Mouse (Mus musculus): ENCODE data around the gene Syt1.

Gene Syt1

DNA sequence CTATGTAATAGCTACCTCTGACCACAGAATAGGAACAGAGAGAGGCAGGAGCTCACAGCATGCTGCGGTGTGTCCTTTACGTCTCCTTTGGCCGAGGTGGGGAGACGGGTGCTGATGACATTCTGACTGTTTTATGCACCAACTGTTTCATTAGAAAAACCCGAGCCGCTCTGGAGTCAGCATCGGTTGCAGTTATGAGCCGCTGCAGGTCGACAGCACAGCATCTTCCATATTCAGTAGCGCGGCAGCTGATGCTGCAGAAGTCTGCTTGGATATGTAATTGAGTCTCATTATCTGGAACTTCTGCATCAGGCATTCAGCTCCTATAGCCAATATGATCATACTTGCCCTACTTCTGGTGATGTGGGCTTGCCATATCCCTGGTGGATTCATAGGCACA, 485.3 kb downstream of the Syt1 start:
- DNase-seq (ENCODE audit: low read depth in 1 of 2, low spot score in 2 of 2), result no peak

DNA sequence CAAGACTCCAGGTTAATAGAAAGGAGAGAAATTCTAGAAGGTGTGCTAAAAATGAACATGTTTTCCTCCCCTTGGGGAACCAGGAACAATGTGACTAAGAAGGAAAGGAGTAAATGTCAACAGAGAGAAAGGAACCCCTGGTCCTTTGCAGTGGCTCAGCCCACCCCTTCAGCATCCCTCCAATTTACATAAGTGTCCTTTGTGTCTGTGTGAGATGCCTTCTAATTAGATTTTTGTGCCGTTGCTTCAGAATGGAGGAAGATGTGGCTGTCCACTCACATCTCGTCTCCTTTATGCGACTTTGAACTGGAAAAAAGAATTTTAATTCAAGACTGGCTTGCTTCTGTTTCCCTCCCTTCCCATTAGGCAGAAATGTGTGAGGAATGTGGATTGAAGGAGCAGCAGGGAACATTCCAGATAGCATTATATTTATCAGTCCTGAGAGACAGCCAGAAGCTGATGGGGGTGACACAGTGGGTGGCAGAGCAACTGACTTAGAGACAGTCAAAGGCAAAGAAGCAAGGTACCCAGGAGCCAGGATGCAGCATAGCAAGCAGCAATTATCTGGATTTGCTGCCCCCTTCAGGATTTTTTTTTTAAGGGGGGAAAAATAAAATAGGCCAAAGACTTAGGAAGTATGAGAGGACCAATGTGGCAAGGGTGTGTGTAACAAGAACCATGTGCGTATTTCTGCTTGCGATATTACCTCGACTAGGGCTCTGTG, 486.3 kb downstream of the Syt1 start:
- no peak for DNase-seq (ENCODE audit: low read depth in 1 of 2, low spot score in 2 of 2)

DNA sequence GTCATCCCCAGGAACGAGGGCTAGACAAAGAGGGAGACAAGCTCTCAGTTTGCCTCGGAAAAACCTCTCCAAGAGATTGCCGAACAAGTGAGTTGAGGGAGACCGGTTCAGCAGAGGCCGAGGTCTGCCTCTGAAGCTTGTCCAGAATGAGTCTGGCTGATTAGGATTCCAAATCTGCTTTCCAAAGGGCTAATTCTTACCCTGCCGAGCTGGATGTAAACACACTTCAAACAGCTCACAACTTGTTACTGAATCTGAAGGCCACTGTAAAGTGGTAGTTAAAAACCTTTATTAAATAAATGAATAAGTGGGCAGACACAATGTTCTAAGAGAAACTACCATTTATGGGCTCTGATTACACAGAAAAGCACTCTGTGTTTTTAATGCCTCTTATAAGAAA, 491.6 kb downstream of the Syt1 start:
- DNase-seq (ENCODE audit: low read depth in 1 of 2, low spot score in 2 of 2), result no peak

DNA sequence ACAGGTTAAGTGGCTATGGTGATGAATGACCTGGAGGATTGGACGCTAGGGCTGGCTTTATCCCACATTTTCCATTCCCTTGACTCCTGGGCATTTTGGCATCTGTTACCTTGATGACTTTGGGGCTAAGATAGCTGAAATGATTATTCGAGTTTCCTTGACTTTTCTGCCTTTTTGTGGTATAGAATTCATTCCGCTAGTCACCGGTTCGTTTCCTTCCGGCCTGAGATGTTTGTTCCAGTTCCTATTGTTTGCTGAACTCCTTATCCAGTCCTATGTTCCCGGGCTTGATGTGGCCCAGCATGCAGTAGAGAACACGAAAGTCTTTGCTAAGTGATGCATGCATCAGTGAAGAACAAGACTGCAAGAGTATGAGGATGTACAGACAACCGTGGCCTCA, 493.7 kb downstream of the Syt1 start:
- no peak for DNase-seq (ENCODE audit: low read depth in 1 of 2, low spot score in 2 of 2)

DNA sequence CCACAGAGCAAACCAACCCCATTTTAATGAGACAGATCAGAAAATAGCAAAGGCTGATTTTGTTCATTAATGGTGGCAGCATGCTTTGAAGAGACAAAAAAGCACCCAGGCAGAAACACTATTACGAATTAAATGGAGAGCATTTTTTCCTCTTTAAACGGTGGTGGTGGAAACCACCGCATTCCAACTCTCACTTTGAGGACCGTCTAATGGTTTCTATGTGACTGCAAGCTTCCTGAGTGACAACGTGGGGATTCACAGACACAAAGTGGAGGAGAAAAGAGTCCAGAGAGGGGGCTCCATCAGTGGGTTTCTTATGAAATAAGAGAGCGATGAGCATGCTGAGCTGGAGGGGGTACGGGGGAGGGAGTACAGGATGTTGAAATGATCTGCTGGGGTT, 496.1 kb downstream of the Syt1 start:
- DNase-seq (ENCODE audit: low read depth in 1 of 2, low spot score in 2 of 2), result no peak

DNA sequence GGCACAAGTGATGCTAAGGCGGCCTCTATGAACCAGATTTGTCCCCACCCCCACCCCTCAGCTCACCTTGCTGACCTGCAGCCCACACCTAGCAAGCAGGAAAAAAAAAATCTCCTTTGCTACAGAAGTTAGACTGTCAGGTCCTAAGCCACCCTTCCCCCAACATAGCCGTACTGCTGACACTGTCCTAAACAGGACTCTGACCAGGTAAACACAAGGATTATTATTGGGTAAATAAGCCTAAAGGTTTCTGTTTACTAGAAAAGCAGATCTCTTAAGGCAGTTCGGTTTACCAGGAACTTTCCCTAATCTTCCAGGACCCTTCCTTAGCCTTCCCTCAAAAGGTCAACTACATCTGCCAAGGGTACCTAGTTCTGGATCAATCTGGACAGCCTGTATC, 501.2 kb downstream of the Syt1 start:
- DNase-seq (ENCODE audit: low read depth in 1 of 2, low spot score in 2 of 2), result no peak

DNA sequence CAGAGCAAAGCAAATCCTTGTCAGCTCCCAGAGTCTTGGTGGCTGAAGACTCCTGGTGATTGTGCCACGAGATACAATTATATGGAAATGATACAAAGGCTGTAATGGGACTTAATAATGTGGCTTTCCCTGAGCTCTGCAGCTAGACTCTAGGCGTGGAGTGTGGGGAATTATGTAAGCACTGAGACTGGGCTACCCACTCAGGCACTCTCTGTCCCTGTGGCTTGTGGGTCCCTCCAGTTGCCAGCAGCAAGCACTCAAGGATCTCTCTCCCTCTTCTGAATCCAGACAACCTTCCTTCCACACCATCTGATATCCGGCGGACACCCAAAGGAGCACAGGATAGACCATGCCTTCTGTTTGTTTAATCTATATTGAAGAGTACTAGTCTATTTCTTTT, 503.9 kb downstream of the Syt1 start:
- no peak for DNase-seq (ENCODE audit: low read depth in 1 of 2, low spot score in 2 of 2)

DNA sequence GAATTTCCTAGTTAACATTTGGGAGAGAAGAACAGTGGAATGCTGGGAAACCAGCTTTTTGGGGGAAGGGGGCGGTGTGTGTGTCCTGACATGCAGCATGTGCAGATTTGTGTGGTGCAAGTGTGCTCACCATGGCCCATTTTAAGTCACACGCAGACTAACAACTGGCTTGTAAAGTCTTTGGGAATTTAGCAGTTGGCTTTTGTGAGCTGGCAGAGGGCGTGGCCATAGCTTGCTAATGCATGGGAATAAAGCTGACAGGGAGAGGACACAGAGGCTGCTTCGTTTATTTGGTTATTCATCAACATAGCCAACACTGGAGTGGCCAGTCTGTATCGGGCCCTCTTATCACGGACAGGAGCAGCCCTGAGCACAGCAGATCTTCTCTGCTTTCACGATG, 505.9 kb downstream of the Syt1 start:
- no peak for DNase-seq (ENCODE audit: low read depth in 1 of 2, low spot score in 2 of 2)

DNA sequence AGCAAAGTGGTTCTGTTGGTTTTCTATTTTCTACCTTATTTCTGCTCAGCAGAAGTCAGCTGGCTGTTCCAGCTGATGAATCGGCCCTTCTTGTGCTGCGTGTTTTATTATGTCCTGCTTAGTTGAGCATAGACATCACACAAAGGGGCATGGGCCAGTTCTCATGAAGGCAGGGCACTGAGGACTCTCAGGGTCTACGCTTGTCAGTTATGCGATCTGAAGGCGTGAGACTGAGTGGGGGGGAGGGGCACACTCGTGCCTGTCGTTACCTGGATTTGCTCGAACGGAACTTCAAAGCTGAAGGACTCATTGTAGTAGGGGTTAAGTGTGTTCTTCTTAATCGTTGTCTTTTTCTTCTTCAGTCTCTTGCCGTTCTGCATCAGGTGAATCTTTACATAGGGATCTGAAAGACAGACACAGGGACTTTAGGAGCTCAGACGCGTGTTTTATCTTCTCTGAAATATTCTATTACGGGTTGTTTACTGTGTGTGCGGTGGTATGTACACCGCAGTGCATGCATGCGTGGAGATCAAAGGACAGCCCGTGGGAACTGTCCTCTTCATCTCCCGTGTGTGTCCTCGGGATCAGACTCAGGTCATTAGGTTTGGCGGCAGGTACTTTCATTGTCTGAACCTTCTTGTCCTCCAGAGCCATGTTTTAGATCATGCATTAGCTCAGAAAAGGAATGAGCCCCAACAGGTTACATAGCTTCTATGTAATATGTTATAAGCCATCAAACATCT, 506.5 kb downstream of the Syt1 start:
- DNase-seq (ENCODE audit: low read depth in 1 of 2, low spot score in 2 of 2), result no peak

DNA sequence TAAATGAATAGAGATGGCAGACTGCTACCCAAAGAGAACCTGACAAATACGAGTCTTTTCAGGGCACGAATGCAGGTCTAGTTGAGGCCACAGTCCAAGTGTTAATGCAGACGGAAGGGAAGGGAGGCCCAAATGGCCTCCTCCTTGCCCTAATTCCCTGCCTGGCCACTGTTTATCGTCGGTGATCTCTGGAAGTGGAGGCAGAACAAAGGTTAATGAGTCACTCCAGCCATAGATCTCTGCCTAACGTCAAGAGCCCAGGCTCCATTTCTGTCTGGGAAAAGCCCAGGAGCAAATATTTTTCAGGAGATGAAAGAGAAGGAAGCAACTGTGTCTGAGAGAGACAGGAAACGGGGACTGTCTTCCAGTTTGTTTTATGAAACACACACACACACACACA, 520.6 kb downstream of the Syt1 start:
- DNase-seq (ENCODE audit: low read depth in 1 of 2, low spot score in 2 of 2), result no peak

DNA sequence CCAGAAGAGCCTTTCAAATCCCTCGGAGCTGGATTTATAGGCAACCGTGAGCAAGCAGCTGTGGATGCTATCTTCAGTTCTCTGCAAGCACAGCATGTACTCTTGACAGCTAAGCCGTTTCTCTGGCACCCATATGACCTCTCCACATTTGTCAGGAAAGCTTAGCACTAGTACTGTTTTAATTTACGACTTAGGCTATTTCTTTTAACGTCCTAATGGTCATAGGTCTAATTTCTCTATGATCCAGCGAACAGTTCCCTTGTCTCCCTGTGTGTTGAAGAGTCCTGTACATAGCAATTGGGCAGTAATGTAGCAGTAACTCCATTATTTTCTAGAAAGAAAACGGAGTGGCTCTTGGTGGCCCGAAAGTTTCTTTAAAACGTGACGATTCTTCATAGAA, 526.8 kb downstream of the Syt1 start:
- no peak for DNase-seq (ENCODE audit: low read depth in 1 of 2, low spot score in 2 of 2)

DNA sequence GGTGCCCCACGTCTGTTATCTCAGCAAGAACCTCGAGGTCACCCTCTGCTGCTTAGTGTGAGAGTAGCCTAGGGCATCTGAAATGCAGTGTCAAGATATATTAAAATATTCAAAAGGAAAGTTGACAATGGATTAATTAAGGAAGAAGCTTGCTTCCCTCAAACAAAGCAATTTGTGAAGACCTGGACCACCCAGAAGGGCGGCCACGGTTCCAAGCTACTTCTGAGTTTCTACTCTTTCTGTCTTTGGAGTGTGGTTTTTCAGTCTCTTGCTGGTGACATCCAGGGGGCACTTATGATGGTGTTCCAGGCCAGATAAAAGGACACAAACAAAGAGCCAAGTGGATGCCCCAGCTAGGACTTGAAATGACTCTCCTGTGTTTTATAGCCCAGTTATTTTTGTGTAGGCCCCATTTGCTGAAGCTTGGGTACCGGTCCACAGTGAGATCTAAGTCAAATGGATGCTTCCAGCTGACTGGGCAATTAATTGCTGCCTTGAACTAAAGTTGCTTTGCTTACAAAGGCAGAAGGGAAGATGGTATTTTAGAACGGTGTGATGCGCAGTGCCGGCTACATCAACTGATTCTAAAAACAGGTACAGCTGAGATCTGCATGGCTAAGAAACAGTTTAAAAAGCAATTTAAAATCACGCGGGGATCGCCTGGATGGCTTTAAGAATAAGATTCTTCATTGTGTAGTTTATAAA, 530.5 kb downstream of the Syt1 start:
- DNase-seq (ENCODE audit: low read depth in 1 of 2, low spot score in 2 of 2), result no peak

DNA sequence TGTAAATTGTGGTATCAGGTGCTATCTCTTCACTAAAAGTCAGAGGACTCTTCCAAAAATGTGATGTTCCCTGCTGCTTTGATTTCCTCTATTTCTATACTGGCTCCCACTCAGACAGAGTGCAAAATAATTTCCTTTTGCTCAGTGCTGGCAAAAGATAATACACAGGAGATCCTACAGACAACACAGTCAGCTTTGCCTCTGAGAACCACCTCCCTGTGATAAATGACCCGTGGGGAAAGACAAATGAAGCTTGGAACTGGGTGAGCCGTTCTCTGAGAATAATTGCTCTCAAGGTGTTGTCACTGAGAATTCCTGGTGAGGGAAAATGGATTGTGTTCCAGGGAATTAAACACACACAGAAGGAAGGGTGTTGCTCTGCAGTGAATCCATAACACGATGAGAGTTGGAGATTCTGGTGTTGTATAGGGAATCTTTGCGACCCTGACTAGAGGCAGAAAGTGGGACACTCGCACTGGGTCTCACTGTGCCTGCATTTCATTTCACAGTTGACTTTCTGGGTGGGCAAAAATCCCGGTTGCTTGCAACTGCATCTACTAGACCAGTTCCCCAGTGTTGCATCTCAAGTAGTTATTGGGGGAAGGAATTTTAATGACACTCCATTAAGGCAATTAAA, 540.3 kb downstream of the Syt1 start:
- no peak for DNase-seq (ENCODE audit: low read depth in 1 of 2, low spot score in 2 of 2)

DNA sequence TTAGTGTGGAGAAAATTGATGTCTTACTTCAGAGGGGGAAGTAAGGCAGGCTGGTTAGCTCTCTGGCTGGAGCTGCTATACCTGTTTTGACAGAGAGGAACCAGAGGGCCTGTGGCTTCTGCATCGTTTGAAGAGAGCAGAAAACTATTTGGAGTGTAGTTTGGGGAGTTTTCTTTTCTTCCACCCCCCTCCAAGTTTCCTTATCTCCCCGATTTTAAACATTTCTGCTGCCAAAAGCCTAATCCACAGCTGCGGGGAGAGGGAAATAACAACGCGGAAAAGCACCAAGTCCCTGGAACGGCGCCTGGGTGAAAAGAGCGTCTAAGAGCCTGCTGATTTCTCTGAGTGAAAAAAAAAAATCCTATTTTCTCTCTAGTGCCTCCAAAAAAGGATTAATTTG, 544.2 kb downstream of the Syt1 start:
- DNase-seq (ENCODE audit: low read depth in 1 of 2, low spot score in 2 of 2), result no peak

DNA sequence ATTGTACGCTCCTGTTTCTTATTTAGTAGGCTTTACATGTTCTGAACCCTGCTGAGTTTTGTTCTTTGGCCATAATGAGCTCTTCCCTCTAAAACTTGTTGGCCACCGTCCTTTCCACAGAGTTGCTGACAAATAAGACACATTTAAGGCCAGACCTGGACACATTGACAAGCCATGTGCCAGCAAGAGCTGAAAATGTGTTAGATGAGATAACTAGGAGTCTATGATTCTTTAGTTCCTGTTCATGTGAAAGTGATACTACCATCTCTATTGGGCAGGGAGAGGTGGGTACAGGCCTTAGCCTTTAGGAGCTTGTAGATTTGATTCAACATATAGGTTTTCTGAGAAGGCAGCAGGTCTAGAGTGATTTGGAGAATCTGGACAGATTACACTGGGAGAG, 548.9 kb downstream of the Syt1 start:
- no peak for DNase-seq (ENCODE audit: low read depth in 1 of 2, low spot score in 2 of 2)

DNA sequence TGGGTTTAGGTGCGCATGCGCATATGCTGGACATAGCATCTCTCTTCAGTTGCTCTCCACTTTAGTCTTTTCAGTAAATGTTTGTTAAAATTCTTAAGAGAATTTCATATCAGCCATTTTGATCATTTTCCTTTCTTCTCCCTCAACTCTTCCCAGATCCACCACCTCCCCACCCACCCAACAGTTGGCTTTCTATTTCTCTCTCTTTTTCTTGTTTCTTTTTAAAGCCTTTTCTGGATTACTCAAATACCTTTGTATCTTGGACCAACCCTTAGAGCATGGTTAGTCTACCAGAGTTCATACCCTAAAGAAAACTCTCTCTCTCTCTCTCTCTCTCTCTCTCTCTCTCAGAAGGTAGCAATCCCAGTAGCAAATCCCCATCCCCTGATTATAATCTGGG, 553.7 kb downstream of the Syt1 start:
- DNase-seq (ENCODE audit: low read depth in 1 of 2, low spot score in 2 of 2), result no peak

DNA sequence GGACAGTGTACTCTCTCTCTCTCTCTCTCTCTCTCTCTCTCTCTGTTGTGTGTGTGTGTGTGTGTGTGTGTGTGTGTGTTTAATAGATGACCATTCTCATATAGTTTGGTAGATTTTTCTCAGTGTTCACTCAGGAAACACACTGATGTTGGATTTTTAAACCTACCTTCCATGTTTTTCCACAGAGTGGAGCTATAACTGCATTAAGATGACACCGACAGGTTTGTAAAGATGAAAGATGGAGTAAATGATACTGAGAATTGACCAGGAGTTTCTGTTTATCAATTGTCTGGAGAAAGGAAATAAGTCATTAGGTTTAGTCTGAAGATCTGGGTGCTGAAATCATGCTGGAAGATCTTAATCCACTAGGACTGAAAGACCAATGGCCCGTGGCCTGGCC, 554.9 kb downstream of the Syt1 start:
- DNase-seq (ENCODE audit: low read depth in 1 of 2, low spot score in 2 of 2), result no peak

DNA sequence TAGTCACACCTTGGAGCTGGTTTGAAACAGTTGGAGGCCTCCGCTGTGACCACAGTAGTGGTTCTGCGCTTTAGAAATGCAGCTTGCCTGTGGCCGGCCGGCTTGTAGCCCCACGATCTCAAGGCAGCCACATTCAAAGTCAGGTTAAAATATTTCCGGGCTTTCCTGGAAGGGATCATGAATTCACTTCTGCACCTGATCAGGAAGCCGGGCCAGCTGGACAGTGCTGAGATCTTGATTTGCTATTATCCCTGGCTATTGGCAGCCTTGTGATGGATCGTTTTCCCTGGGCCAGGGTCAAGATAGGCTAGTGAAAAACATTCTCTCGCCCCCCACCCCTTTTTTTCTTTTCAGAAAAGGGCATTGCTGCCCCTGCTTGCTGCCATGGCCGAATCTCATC, 555.6 kb downstream of the Syt1 start:
- no peak for DNase-seq (ENCODE audit: low read depth in 1 of 2, low spot score in 2 of 2)

DNA sequence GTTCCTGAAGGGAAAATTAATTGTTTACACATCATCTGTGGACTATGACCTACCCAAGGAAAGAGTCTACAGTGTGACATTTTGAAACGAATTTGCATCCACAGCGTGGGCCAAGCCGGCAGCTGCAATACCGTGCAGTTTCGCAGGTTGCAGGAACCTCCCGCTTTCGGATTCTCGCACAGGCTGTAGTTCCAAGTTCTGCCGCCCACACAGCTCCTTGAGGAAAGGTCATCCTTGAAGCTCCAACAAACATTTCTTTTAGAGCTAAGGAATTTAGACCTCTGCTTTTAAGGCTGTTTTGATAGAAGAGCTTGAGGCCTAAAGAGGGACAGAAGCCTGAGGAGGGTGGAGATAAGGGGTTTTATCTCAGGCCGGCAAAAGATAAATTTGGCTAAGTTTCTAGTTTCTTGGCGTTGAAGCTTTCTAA, 556.1 kb downstream of the Syt1 start:
- DNase-seq (ENCODE audit: low read depth in 1 of 2, low spot score in 2 of 2), result no peak

DNA sequence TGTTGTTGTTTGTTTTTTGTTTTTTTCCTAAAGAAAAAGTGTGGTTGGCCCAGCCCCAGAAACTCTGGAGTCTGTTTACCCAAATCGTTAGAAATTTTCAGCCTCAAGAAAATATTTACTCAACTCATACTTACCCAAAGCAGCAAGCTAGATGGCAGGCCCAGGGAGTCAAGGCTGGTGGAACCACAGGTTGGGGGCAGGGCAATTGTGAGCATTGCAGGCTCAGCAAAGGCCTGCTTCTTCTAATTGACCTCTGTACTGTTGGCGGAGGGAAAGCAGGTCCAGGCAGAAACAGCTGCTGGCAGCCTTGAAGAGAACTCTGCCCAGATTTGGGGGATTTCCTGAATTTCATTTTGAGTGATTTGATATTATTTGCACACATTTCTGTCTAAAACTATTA, 557.2 kb downstream of the Syt1 start:
- no peak for DNase-seq (ENCODE audit: low read depth in 1 of 2, low spot score in 2 of 2)

DNA sequence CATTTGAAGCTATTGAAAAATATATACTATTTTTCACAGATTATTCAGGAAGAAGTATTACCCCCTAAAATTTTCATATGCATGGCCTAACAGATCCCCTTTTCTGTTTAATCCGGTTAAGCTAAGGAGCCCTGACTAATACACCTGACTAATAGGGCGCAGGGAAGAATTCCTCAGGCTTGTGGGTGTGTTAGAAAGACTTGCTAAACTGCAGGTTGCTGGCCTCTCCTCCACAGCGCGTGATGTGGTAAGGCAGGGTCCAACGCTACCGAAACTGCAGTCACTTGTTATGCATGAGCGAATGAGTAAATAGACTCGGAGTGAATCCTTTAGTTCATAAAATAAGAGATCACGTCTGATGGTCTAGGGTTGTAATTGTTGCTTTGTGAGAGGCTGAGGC, 558.4 kb downstream of the Syt1 start:
- DNase-seq (ENCODE audit: low read depth in 1 of 2, low spot score in 2 of 2), result no peak

DNA sequence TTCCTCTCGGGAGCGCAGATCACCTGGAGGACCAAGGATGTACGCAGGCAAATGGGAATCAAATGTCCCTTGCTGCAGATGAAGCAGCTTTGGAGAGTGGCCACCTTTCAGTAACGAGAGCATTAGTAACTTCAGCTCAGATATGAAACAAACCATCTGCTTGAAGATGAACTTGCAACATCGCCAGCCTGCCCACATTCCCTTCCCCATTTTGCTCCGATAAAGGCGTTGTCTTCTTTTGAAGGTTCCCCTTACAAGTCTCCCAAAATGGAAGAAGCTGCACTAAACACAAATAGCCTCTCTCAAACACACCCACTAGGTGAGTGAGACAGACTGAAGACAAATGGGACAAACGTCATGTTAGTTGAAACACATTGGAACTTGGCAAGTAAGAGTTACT, 559.3 kb downstream of the Syt1 start:
- DNase-seq (ENCODE audit: low read depth in 1 of 2, low spot score in 2 of 2), result no peak

All from monocyte, adult 2 months (primary cell).